Mouse (Mus musculus) ES-E14 (cell line): ENCODE data around the gene 1810013L24Rik. TPM values are rescaled to one million over a fixed set of nuclear protein-coding genes. Genes with fewer than 3 reads are reported as not detected.

Experiments
- DNase-seq: peaks from one replicate; pipeline ENCODE4 v3.0.0-alpha.2; 2013; ENCODE audit warnings: low read depth, low spot score
- H3K27ac ChIP-seq: 2 replicates; pipeline ENCODE4 v1.5.1; 2012; ENCODE audit warnings: low read depth, mild to moderate bottlenecking, low read length, moderate library complexity, mixed read lengths; ENCODE audit not compliant: poor library complexity, insufficient read depth, severe bottlenecking
- H3K36me3 ChIP-seq: 2 replicates; pipeline ENCODE4 v1.6.1; 2012; ENCODE audit warnings: mild to moderate bottlenecking, low read length, moderate library complexity, mixed read lengths; ENCODE audit not compliant: control insufficient read depth, poor library complexity, insufficient read depth, severe bottlenecking
- H3K4me1 ChIP-seq, 2 experiments: fragments of 150-350 bp in 1 of 2; sonication (generic) in 1 of 2; 2 replicates each; pipeline ENCODE4 v1.6.1; 2012; ENCODE audit warnings: low read length in 2 of 2, mild to moderate bottlenecking in 1 of 2, mixed read lengths in 1 of 2; ENCODE audit not compliant: control insufficient read depth in 2 of 2, insufficient read depth in 2 of 2, poor library complexity in 1 of 2
- H3K4me3 ChIP-seq, 2 experiments: fragments of 150-350 bp in 1 of 2; sonication (generic) in 1 of 2; 2 replicates each; pipeline ENCODE4 v1.5.1; 2012; ENCODE audit warnings: low read length in 2 of 2, low read depth in 1 of 2, mild to moderate bottlenecking in 1 of 2, mixed read lengths in 1 of 2; ENCODE audit not compliant: insufficient read depth in 1 of 2, poor library complexity in 1 of 2, severe bottlenecking in 1 of 2
- H3K9ac ChIP-seq: 2 replicates; pipeline ENCODE4 v1.6.1; 2012; ENCODE audit warnings: low read depth, mild to moderate bottlenecking, low read length, mixed read lengths; ENCODE audit not compliant: poor library complexity, insufficient read depth, severe bottlenecking
- H3K9me3 ChIP-seq: fragments of 150-350 bp; sonication (generic); 2 replicates; pipeline ENCODE4 v1.6.1; 2012; ENCODE audit warnings: low read depth, mild to moderate bottlenecking, low read length; ENCODE audit not compliant: control insufficient read depth, insufficient read depth
- CHD2 ChIP-seq: IDR thresholded peaks from 2 replicates; pipeline ENCODE4 v1.6.1; 2014; ENCODE audit warnings: mild to moderate bottlenecking, low read depth, low read length, inconsistent platforms
- HCFC1 ChIP-seq: IDR thresholded peaks from 2 replicates; pipeline ENCODE4 v1.6.1; 2012; ENCODE audit warnings: low read length, inconsistent platforms, borderline replicate concordance; ENCODE audit not compliant: insufficient read depth
- MAFK ChIP-seq: IDR thresholded peaks from 2 replicates; pipeline ENCODE4 v1.6.1; 2014; ENCODE audit warnings: mild to moderate bottlenecking, low read depth, low read length, inconsistent platforms; ENCODE audit not compliant: insufficient read depth
- ZC3H11A ChIP-seq: IDR thresholded peaks from 2 replicates; pipeline ENCODE4 v1.6.1; 2012; ENCODE audit warnings: low read depth, mild to moderate bottlenecking, inconsistent platforms, low read length, borderline replicate concordance
- ZNF384 ChIP-seq: IDR thresholded peaks from 2 replicates; pipeline ENCODE4 v1.6.1; 2012; ENCODE audit warnings: low read depth, low read length, inconsistent platforms
- in situ Hi-C, 2 experiments: fragments of 600-800 bp; cut with MboI; formaldehyde crosslinking; loops; one replicate each; pipeline ENCODE4 v1.15.1; 2025; ENCODE audit warnings: low sequenced_read_pairs in 2 of 2, inconsistent platforms in 1 of 2; ENCODE audit not compliant: unreplicated experiment in 2 of 2
- total RNA-seq: library from RNA; depleted of rRNA; stranded (reverse); fragments of 300-350 nt; gene quantifications from 2 replicates; pipeline ENCODE4 v1.2.3, GENCODE M21; 2012

1810013L24Rik gene
- total RNA-seq, 1 experiment = 47.4 TPM

- H3K36me3 ChIP-seq = no peaks in the 10 kb centered on the region
- in situ Hi-C loops = loop anchor here in 1 of 2 experiments (10.0 to 25.0 kb wide), 2 partner anchors 175 to 457 kb away; no protein-coding TSS in a partner anchor
- DNase-seq = peak; percentile 79
These were observed 39.8 kb downstream of the 1810013L24Rik start for GRCm38 (mm10) chr16:8869715-8870114.

GRCm38 (mm10) chr16:8871376-8871775 lies 41.5 kb downstream of the 1810013L24Rik start:
- H3K4me3 ChIP-seq = no peak overlapping the region
- peaks cover 4 to 15% of the 10 kb centered on the region in 2 experiments for H3K4me1 ChIP-seq
- no peak for TF ChIP-seq HCFC1
- TF ChIP-seq MAFK = no peak
- no peak for TF ChIP-seq CHD2
- no peak for TF ChIP-seq ZC3H11A
- no peak for TF ChIP-seq ZNF384
- DNase-seq = no peak
- no peak overlapping the region for H3K9ac ChIP-seq
- in situ Hi-C loops = loop anchor here in 1 of 2 experiments (25.0 kb wide), 1 partner anchor 459 kb away; no protein-coding TSS in a partner anchor
- H3K36me3 ChIP-seq = no peaks in the 10 kb centered on the region
- no peaks in the 10 kb centered on the region for H3K9me3 ChIP-seq
- no peak overlapping the region for H3K27ac ChIP-seq

More at GRCm38 (mm10) chr16:8869715-8870114, 39.8 kb downstream of the 1810013L24Rik start:
- peak; percentile 65; the same call in 1 of the 2 replicates for TF ChIP-seq ZC3H11A
- no peak for TF ChIP-seq HCFC1
- no peak overlapping the region for H3K9ac ChIP-seq
- H3K4me1 ChIP-seq = peaks cover 4 to 18% of the 10 kb centered on the region in 2 experiments
- no peak overlapping the region for H3K4me3 ChIP-seq
- no peak overlapping the region for H3K27ac ChIP-seq
- H3K9me3 ChIP-seq = no peaks in the 10 kb centered on the region

GRCm38 (mm10) chr16:8872019-8872418 lies 42.1 kb downstream of the 1810013L24Rik start:
- H3K9me3 ChIP-seq = no peaks in the 10 kb centered on the region
- peaks cover 4 to 15% of the 10 kb centered on the region in 2 experiments for H3K4me1 ChIP-seq
- in situ Hi-C loops = loop anchor here in 1 of 2 experiments (25.0 kb wide), 1 partner anchor 460 kb away; no protein-coding TSS in a partner anchor
- H3K27ac ChIP-seq = no peak overlapping the region
- no peaks in the 10 kb centered on the region for H3K36me3 ChIP-seq
- no peak overlapping the region for H3K9ac ChIP-seq
- DNase-seq = no peak
- TF ChIP-seq ZC3H11A (no peak), MAFK (no peak)
- no peak overlapping the region for H3K4me3 ChIP-seq

- Histone ChIP-seq H3K27ac (no peak overlapping the region), H3K9ac (no peak overlapping the region), H3K4me3 (no peak overlapping the region), H3K36me3 (no peaks in the 10 kb centered on the region), H3K4me1 (peaks cover 4 to 15% of the 10 kb centered on the region in 2 experiments), H3K9me3 (no peaks in the 10 kb centered on the region)
- in situ Hi-C loops = loop anchor here in 1 of 2 experiments (25.0 kb wide), 1 partner anchor 460 kb away; no protein-coding TSS in a partner anchor
- TF ChIP-seq CHD2 (no peak), ZC3H11A (no peak), MAFK (no peak), HCFC1 (no peak), ZNF384 (no peak)
- no peak for DNase-seq
These were observed 42.6 kb downstream of the 1810013L24Rik start for GRCm38 (mm10) chr16:8872486-8872885.

GRCm38 (mm10) chr16:8880076-8880475 lies 50.2 kb downstream of the 1810013L24Rik start:
- no peak for DNase-seq
- peaks cover 0 to 23% of the 10 kb centered on the region in 2 experiments; a peak in 2 of 4 replicates for H3K4me1 ChIP-seq
- no peak for TF ChIP-seq MAFK
- TF ChIP-seq ZC3H11A = no peak
- no peak overlapping the region for H3K4me3 ChIP-seq
- H3K9me3 ChIP-seq = no peaks in the 10 kb centered on the region
- in situ Hi-C loops = no loop called here
- H3K9ac ChIP-seq = no peak overlapping the region
- no peaks in the 10 kb centered on the region for H3K36me3 ChIP-seq
- H3K27ac ChIP-seq = no peak overlapping the region
